Mouse (Mus musculus) CD8-positive naive resting alpha-beta T cell, adult 2 months (primary cell): ENCODE data around the gene Scamp4.
"Not testable (repeated sequence)": the region's sequence is repeated elsewhere in the genome, so short reads cannot be mapped to it uniquely, and the experiment has no call there.

Experiments
- DNase-seq, 2 experiments: peaks; one replicate each; pipeline ENCODE4 v3.0.0; 2022; ENCODE audit warnings: low read depth in 2 of 2, low spot score in 2 of 2

Gene Scamp4

DNA sequence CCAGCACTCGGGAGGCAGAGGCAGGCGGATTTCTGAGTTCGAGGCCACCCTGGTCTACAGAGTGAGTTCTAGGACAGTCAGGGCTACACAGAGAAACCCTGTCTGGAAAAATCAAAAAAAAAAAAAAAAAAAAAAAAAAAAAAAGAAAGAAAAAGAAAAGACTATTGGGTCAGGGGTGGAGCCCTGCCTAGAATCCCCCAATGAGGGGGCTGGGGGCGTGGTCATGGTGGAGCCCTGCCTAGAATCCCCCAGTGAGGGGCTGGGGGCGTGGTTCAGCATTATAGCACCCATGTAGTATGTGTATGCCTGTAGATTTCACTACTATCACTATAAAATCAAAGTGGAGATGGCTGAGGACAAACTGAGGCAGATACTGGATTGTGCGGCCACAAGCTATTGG, 47.2 kb downstream of the Scamp4 start:
- DNase-seq: not testable (repeated sequence)

DNA sequence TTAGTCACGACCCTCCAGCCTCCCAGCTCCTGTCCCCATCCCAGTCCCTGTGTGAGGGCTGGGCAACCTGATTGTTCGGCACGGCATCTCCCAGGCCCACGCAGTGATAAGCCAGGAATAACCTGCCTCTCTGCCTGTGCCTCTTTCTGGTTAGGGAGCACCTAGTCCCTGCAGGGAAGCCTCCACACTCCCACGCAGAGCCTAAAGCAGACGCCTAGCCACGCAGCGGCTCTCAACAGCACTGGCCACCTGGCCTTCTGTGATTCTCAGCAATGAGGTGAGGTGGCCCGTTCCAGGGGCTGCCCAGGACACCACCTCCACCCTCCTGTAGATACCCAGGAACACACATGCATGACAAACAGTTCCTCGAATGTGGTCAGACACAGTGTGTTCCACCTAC, 47.7 kb downstream of the Scamp4 start:
- no peak for DNase-seq

- no peak for DNase-seq
These were observed 50.6 kb downstream of the Scamp4 start for GRCm38 (mm10) chr10:80653156-80653720.

DNA sequence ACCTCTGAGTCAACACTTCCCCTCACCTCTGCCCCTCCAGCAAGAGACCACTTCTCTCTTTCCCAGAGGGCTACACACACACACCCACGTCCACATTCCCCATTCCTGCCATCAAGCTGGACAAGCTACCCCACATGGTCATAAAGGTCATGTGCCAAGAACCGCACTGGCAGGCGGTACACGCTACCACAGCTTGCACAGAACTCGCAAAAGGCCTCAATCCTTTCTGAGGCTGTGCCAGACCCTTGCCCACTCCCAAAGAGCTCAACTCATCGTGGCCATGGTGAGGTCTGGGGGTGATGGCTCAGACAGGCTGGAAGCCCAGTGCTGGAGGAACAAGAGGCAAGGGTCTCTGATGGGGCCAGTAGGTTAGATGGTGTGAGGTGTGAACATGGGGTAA, 52.2 kb downstream of the Scamp4 start:
- no peak for DNase-seq

DNA sequence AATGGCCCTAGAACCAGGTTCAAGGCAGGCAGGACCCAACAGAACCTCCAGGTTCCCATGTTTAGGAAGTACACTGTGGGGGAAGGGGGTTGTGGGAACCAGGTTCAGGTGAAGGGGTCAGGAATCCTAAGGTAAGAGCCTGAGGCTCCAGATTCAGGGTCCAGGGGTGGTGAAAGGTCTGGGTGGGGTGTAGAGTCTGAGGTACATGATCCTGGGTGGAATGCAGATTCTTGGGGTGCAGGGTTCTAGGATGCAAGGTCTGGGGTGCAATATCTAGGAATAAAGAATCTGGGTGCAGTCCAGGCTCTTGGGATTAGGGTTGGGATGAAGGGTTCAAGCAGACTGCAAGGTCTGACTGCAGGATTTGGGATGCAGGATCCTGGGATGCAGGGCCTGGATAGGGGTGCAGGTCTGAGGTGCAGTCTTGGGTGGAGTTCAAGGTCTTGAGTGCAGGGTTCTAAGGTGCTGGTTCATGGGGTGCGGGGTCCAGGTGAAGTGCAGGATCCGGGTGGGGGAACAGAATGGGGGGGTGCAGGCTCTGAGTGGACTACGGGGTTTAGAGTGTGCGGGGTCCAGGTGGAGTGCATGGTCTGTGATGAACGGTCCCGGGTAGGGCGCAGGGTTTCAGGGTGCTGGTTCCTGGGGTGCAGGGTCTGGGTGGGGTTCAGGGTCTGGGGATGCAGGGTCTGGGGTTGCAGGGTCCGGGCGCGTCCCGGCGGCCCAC, 52.9 kb downstream of the Scamp4 start:
- DNase-seq: no peak

- peak; percentile 80 to 92 for DNase-seq
These were observed 53.6 kb downstream of the Scamp4 start for GRCm38 (mm10) chr10:80656130-80656862.

- DNase-seq: no peak
These were observed 54.4 kb downstream of the Scamp4 start, which contains the start of gene Btbd2 for GRCm38 (mm10) chr10:80656863-80657623. Gene Btbd2, minus strand, starts transcription at chr10:80657071.

- peak; percentile 51 to 58 for DNase-seq
These were observed 55.6 kb downstream of the Scamp4 start for GRCm38 (mm10) chr10:80658194-80658840.

GRCm38 (mm10) chr10:80658841-80659202, 56.1 kb downstream of the Scamp4 start:
- no peak for DNase-seq

DNA sequence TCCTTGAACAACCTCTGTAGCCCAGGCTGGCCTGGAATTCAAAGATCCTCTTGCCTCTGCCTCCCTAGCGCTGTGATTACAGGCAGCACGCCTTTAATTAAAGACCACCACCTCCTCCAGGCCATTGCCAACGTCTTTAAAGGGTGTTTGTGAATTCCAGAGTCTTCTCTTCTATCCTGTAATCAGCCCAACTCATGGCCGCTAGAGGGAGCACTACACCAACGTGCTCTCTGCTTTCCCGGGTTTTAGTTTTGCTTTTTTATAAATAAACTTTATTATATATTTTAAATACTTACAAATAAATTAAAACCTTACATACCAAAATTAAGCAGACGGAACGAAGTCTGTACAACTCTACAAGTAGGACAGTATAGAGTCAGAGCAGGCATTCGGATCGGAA, 56.5 kb downstream of the Scamp4 start:
- DNase-seq: peak; percentile 54 to 69

DNA sequence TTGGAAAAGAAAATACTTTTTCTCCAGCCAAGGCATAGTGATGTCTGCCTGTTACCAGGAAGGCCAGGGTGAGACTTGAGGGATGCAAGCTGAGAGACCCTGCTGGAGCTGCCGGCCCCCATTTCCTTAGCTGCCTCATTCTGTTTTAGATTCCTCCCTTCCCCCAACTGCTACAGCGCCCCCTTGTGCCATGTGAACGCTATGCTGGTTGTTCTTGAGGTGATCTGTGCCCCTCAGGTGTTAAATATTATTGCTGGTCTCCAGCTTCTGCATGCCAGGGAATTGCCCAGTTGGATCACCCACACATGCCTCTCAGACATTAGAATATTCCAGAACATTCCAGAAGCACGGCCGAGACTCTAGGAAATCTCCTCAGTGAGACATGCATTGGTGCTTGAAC, 58.5 kb downstream of the Scamp4 start:
- DNase-seq: peak; percentile 64 to 79

GRCm38 (mm10) chr10:80663485-80664196, 61.0 kb downstream of the Scamp4 start:
- DNase-seq: no peak

GRCm38 (mm10) chr10:80664197-80665015, 61.7 kb downstream of the Scamp4 start:
- no peak for DNase-seq

GRCm38 (mm10) chr10:80665016-80665380, 62.3 kb downstream of the Scamp4 start:
- no peak for DNase-seq
